Mouse (Mus musculus): ENCODE results near the gene Sergef. TPM values are rescaled to one million over a fixed set of nuclear protein-coding genes. Genes with fewer than 3 reads are reported as not detected.

Gene Sergef
- polyA plus RNA-seq, 1 experiment from 2014 or later: 15.5 TPM

DNA sequence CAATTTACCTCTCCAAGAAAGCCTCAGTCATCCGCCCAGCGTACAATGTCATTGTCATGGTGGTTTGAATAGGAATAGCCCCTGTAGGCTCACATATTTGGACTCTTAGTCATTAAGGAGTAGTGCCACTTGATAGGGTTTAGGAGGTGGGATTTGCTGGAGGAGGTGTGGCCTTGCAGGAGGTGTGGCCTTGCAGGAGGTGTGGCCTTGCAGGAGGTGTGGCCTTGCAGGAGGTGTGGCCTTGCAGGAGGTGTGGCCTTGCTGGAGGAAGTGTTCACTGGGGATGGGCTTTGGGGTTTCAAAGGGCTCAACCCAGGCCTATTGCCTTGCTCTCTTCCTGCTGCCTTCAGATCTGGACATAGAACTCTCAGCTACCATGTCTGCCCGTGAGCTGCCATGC, 162.2 kb downstream of the Sergef start:
- Histone ChIP-seq H3K27ac (no peak overlapping the region), H3K4me2 (ENCODE audit: low read length) (no peak overlapping the region), H3K4me1 (replicated peaks; ENCODE audit: insufficient read depth, low read length) (no peaks in the 10 kb centered on the region), H3K9ac (ENCODE audit: low read depth, low read length) (no peak overlapping the region), H3K4me3 (replicated peaks; ENCODE audit: low read depth, low read length) (no peak overlapping the region), H3K9me3 (replicated peaks; ENCODE audit: low read length) (no peaks in the 10 kb centered on the region), H3K36me3 (ENCODE audit: insufficient read depth, low read length) (no peaks in the 10 kb centered on the region), H3K27me3 (ENCODE audit: insufficient read depth, low read length) (no peaks in the 10 kb centered on the region)
- TF ChIP-seq CTCF (IDR thresholded peaks at IDR 0.05; ENCODE audit: low read depth): no peak
- DNase-seq (ENCODE audit: low spot score) (no peak), ATAC-seq (replicated peaks; ENCODE audit: low FRiP score, low read depth) (no peak)
- WGBS: 95% methylated on average over 3 of the region's 3 CpGs

DNA sequence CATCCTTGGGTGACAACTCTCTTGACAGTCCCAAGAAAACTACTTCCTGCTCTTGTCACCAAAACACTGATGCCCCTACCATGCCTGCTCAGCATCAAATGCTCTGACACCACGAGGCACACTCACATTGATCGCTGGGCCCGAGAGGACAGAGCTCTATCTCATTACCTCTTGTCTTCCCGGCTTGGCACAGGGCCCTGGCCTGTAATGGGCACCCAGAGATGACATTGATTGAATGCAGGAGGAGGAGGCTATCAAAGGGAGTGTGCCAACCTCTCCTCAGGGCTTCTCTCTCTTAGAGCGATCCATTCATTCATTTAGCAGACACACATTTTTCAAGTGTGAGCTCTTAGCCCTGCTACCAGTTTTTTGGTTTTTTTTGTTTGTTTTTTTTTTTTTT, 164.1 kb downstream of the Sergef start:
- ATAC-seq (replicated peaks; ENCODE audit: low FRiP score, low read depth): no peak
- TF ChIP-seq CTCF (IDR thresholded peaks at IDR 0.05; ENCODE audit: low read depth): no peak

DNA sequence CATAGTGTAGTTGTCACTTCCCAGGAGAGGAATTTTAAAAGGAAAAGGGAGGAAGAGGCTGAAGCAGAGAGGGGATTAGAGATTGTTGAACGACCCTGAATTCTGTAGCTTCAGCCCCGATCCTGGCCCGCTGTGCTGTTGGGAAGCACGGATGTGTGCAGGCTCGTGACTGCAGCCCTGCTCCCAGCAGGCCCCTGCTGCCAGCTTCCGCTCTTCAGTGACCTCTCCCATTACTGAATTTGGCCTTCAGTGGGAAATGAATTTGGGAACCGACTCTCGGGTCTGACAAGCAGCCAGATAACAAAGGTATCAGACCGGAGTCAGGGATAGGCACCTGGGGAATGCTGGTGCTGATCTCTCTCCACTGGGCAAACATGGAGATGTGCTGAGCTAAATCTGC, 166.5 kb downstream of the Sergef start:
- Histone ChIP-seq H3K4me2 (ENCODE audit: low read length) (no peak overlapping the region), H3K9me3 (replicated peaks; ENCODE audit: low read length) (no peaks in the 10 kb centered on the region), H3K36me3 (ENCODE audit: insufficient read depth, low read length) (no peaks in the 10 kb centered on the region), H3K27ac (no peak overlapping the region), H3K4me1 (replicated peaks; ENCODE audit: insufficient read depth, low read length) (no peaks in the 10 kb centered on the region), H3K9ac (ENCODE audit: low read depth, low read length) (no peak overlapping the region), H3K27me3 (ENCODE audit: insufficient read depth, low read length) (no peaks in the 10 kb centered on the region), H3K4me3 (replicated peaks; ENCODE audit: low read depth, low read length) (no peak overlapping the region)
- TF ChIP-seq CTCF (IDR thresholded peaks at IDR 0.05; ENCODE audit: low read depth): no peak
- ATAC-seq (replicated peaks; ENCODE audit: low FRiP score, low read depth): no peak
- WGBS: 44% methylated on average over 9 of the region's 9 CpGs
- no peak for DNase-seq (ENCODE audit: low spot score)

More for the DNA sequence above, 164.1 kb downstream of the Sergef start:
- Histone ChIP-seq H3K36me3 (ENCODE audit: insufficient read depth, low read length) (no peaks in the 10 kb centered on the region), H3K4me2 (ENCODE audit: low read length) (no peak overlapping the region), H3K4me1 (replicated peaks; ENCODE audit: insufficient read depth, low read length) (no peaks in the 10 kb centered on the region), H3K9ac (ENCODE audit: low read depth, low read length) (no peak overlapping the region), H3K9me3 (replicated peaks; ENCODE audit: low read length) (no peaks in the 10 kb centered on the region), H3K4me3 (replicated peaks; ENCODE audit: low read depth, low read length) (no peak overlapping the region), H3K27me3 (ENCODE audit: insufficient read depth, low read length) (no peaks in the 10 kb centered on the region), H3K27ac (no peak overlapping the region)
- WGBS: 73% methylated on average over 5 of the region's 5 CpGs
- peak; percentile 42 for DNase-seq (ENCODE audit: low spot score)

DNA sequence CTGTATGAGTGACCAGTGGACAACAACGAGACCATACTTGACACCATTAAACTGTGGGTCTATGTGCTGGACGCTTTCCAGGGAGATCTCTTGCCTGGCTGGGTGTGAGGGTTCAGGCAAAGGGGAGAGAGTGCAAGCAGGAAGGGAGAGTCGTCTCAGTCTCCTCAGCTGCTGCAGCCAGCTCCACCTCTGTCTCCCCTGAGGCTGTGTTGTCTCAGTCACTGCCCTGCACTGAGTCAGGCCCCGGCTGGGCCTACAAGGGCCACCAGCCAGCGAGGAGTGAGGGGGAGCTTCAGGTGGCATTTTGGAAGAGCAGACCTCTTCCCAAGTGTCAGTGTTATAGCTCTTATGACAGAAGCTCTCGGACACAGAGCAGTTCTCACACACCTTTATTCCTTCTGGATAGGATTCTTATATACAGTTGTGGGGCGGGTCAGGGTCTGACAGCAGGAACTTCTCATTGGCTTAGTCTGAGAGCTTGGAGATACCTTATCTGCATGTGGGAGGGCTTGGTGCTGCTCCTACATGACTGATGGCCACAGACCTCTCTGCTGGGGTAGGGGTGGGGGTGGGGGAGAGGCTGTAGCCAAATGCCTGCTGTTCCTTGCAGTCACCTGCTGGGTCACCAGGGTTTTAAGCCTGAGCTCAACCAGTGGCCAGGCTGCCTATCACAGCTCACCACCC, 168.4 kb downstream of the Sergef start:
- TF ChIP-seq CTCF (IDR thresholded peaks at IDR 0.05; ENCODE audit: low read depth): no peak
- ATAC-seq (replicated peaks; ENCODE audit: low FRiP score, low read depth) (no peak), DNase-seq (ENCODE audit: low spot score) (no peak)
- Histone ChIP-seq H3K9me3 (replicated peaks; ENCODE audit: low read length) (no peaks in the 10 kb centered on the region), H3K4me3 (replicated peaks; ENCODE audit: low read depth, low read length) (no peak overlapping the region), H3K27me3 (ENCODE audit: insufficient read depth, low read length) (no peaks in the 10 kb centered on the region), H3K36me3 (ENCODE audit: insufficient read depth, low read length) (no peaks in the 10 kb centered on the region), H3K9ac (ENCODE audit: low read depth, low read length) (no peak overlapping the region), H3K27ac (no peak overlapping the region), H3K4me1 (replicated peaks; ENCODE audit: insufficient read depth, low read length) (no peaks in the 10 kb centered on the region), H3K4me2 (ENCODE audit: low read length) (no peak overlapping the region)
- 57% methylated on average over 7 of the region's 7 CpGs for WGBS

DNA sequence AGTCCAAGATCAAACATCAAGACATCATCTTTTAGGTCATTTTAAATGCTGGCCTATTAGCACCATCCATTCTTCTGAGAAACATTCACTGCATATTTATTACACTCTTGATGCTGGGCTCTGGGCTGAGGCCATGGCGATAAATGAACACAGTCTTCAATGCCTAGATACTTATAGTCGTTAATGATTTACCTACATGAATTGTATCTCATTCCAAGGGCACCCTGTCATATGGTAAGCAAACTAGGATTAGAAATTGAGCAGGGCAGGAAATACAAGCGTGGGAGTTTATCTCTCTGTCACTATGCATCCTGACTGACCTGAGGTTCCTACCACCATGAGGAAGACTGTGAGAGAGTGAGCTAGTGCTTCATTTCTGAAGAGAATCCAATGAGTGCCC, 170.1 kb downstream of the Sergef start:
- TF ChIP-seq CTCF (IDR thresholded peaks at IDR 0.05; ENCODE audit: low read depth): no peak
- DNase-seq (ENCODE audit: low spot score): no peak
- Histone ChIP-seq H3K27ac (no peak overlapping the region), H3K27me3 (ENCODE audit: insufficient read depth, low read length) (no peaks in the 10 kb centered on the region), H3K9me3 (replicated peaks; ENCODE audit: low read length) (no peaks in the 10 kb centered on the region), H3K4me2 (ENCODE audit: low read length) (no peak overlapping the region), H3K4me1 (replicated peaks; ENCODE audit: insufficient read depth, low read length) (no peaks in the 10 kb centered on the region), H3K36me3 (ENCODE audit: insufficient read depth, low read length) (no peaks in the 10 kb centered on the region), H3K4me3 (replicated peaks; ENCODE audit: low read depth, low read length) (no peak overlapping the region), H3K9ac (ENCODE audit: low read depth, low read length) (no peak overlapping the region)
- no peak for ATAC-seq (replicated peaks; ENCODE audit: low FRiP score, low read depth)
- 67% methylated on average over 3 of the region's 3 CpGs for WGBS

DNA sequence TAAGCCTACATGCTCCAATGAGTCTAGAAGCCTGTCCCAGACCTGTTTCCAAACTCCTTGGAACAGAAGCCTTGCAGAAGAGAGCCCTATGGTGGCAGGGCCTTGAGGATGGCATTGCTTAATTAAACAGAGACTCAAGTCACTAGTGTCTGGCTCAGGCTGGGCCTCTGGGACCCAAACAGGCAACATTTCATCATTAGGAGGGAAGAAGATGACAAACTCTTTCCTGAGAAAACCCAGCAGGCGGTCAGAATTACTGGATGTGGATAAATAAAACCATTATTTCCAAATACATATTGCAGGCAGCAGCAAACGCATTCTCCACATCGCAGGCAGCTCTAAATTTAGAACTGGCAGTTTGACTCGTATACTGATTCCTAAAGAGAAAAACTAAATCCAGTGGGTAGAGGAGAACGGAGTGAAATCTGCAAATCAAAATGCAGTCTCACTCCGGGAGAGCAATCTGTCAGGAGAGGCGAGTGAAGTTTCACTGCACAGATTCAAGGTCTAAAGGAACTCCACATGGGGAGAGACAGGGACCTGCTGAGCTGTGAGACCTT, 173.1 kb downstream of the Sergef start:
- 63% methylated on average over 7 of the region's 7 CpGs for WGBS

More for the DNA sequence above, 173.1 kb downstream of the Sergef start:
- ATAC-seq (replicated peaks; ENCODE audit: low FRiP score, low read depth): no peak
- H3K9me3 ChIP-seq (replicated peaks; ENCODE audit: low read length): no peaks in the 10 kb centered on the region
- no peaks in the 10 kb centered on the region for H3K36me3 ChIP-seq (ENCODE audit: insufficient read depth, low read length)
- no peak for DNase-seq (ENCODE audit: low spot score)
- H3K9ac ChIP-seq (ENCODE audit: low read depth, low read length): no peak overlapping the region
- no peak overlapping the region for H3K27ac ChIP-seq
- H3K27me3 ChIP-seq (ENCODE audit: insufficient read depth, low read length): no peaks in the 10 kb centered on the region
- H3K4me1 ChIP-seq (replicated peaks; ENCODE audit: insufficient read depth, low read length): no peaks in the 10 kb centered on the region
- H3K4me2 ChIP-seq (ENCODE audit: low read length): no peak overlapping the region
- TF ChIP-seq CTCF (IDR thresholded peaks at IDR 0.05; ENCODE audit: low read depth): no peak
- no peak overlapping the region for H3K4me3 ChIP-seq (replicated peaks; ENCODE audit: low read depth, low read length)
